Mouse (Mus musculus) gastrocnemius, postnatal 14 days (tissue): Measurements from ENCODE around the gene Htr2a. TPM values are rescaled to one million over a fixed set of nuclear protein-coding genes. Genes with fewer than 3 reads are reported as not detected.

Source experiments
- DNase-seq: peaks from one replicate; pipeline ENCODE4 v3.0.0; 2021; ENCODE audit warnings: mixed read lengths
- intact Hi-C: fragments of 180-260 bp; cut with DNase I; formaldehyde crosslinking; loops from one replicate; pipeline ENCODE4 v1.15.1; 2025; ENCODE audit warnings: low total_unique reads
- total RNA-seq, 2 experiments: library from RNA; stranded (reverse); gene quantifications; 2 replicates each; pipeline ENCODE4 v1.2.3; 2021

Gene Htr2a
- total RNA-seq, 2 experiments from 2014 or later: 0.51 TPM

- intact Hi-C loops: no loop called here
- DNase-seq: no peak
Measured at GRCm38 (mm10) chr14:74684298-74684978, 43.8 kb downstream of the Htr2a start.

- intact Hi-C loops: no loop called here
Measured at GRCm38 (mm10) chr14:74691963-74692362, 51.3 kb downstream of the Htr2a start.

GRCm38 (mm10) chr14:74696766-74697165 lies 56.1 kb downstream of the Htr2a start:
- no peak for DNase-seq
- intact Hi-C loops: no loop called here

More at GRCm38 (mm10) chr14:74691963-74692362, 51.3 kb downstream of the Htr2a start:
- DNase-seq: no peak

GRCm38 (mm10) chr14:74697432-74697831 lies 56.8 kb downstream of the Htr2a start:
- intact Hi-C loops: no loop called here
- DNase-seq: no peak

GRCm38 (mm10) chr14:74699241-74699640 lies 58.6 kb downstream of the Htr2a start:
- no peak for DNase-seq
- intact Hi-C loops: no loop called here

GRCm38 (mm10) chr14:74703930-74704329 lies 63.3 kb downstream of the Htr2a start:
- no peak for DNase-seq
- intact Hi-C loops: no loop called here

- intact Hi-C loops: no loop called here
- DNase-seq: no peak
Measured at GRCm38 (mm10) chr14:74709054-74709453, 68.4 kb downstream of the Htr2a start.

- intact Hi-C loops: no loop called here
- DNase-seq: no peak
Measured at GRCm38 (mm10) chr14:74723541-74723940, 82.9 kb downstream of the Htr2a start.

GRCm38 (mm10) chr14:74731221-74732078 lies 90.8 kb downstream of the Htr2a start:
- intact Hi-C loops: no loop called here
- no peak for DNase-seq

GRCm38 (mm10) chr14:74732079-74732783 lies 91.6 kb downstream of the Htr2a start, which contains the start of gene Esd:
Esd (plus strand) TSS chr14:74732297.
- intact Hi-C loops: no loop called here
- DNase-seq: peak; percentile 92

GRCm38 (mm10) chr14:74733397-74733796 lies 92.8 kb downstream of the Htr2a start:
- intact Hi-C loops: no loop called here
- no peak for DNase-seq

GRCm38 (mm10) chr14:74735471-74735870 lies 94.8 kb downstream of the Htr2a start:
- intact Hi-C loops: no loop called here
- no peak for DNase-seq

- intact Hi-C loops: no loop called here
- DNase-seq: no peak
Measured at GRCm38 (mm10) chr14:74736850-74737249, 96.2 kb downstream of the Htr2a start.

Other genes starting within 250 kb of the Htr2a start
- gene Esd, start 91.5 kb downstream of the Htr2a start, total RNA-seq: 10 to 100 TPM; 83.1 to 87.3 TPM